Mouse (Mus musculus) CH12.LX (cell line): ENCODE measurements around the gene Ppp1r35. TPM values are rescaled to one million over a fixed set of nuclear protein-coding genes. Genes with fewer than 3 reads are reported as not detected.

Experiments
- DNase-seq: peaks from one replicate; pipeline ENCODE4 v3.0.0-alpha.2; 2013; ENCODE audit errors: extremely low read depth
- H3K27ac ChIP-seq: 2 replicates; pipeline ENCODE4 v1.5.1; 2012; ENCODE audit warnings: low read depth, mild to moderate bottlenecking, control low read depth, moderate library complexity; ENCODE audit not compliant: insufficient read depth
- H3K27me3 ChIP-seq: replicated peaks from 2 replicates; pipeline ENCODE3; 2012; ENCODE audit warnings: inconsistent platforms
- H3K36me3 ChIP-seq, 2 experiments: replicated peaks in 1 of 2; 2 replicates each; pipeline versions ENCODE3 to v1.6.1; 2012; ENCODE audit warnings: inconsistent platforms in 1 of 2, low read length in 1 of 2, mild to moderate bottlenecking in 1 of 2, mixed read lengths in 1 of 2, moderate library complexity in 1 of 2; ENCODE audit not compliant: control insufficient read depth in 1 of 2, insufficient read depth in 1 of 2
- H3K4me1 ChIP-seq, 2 experiments: 2 replicates each; pipeline ENCODE4 v1.6.1; 2012; ENCODE audit warnings: inconsistent platforms in 1 of 2, moderate library complexity in 1 of 2; ENCODE audit not compliant: insufficient read depth in 2 of 2, control insufficient read depth in 1 of 2
- H3K4me2 ChIP-seq: 2 replicates; pipeline ENCODE4 v1.6.1; 2012; ENCODE audit warnings: low read depth, mild to moderate bottlenecking, control low read depth; ENCODE audit not compliant: poor library complexity, insufficient read depth, severe bottlenecking
- H3K4me3 ChIP-seq, 3 experiments: fragments of 150-350 bp in 1 of 3; sonication (generic) in 1 of 3; replicated peaks in 1 of 3; 2 replicates each; pipeline versions ENCODE3 to v1.5.1; 2011 to 2012; ENCODE audit warnings: low read depth in 2 of 3, low read length in 2 of 3, mild to moderate bottlenecking in 2 of 3, moderate library complexity in 2 of 3, control low read depth in 1 of 3, improper control_type of control experiment in 1 of 3, inconsistent platforms in 1 of 3, mixed read lengths in 1 of 3; ENCODE audit not compliant: poor library complexity in 1 of 3
- H3K79me2 ChIP-seq: replicated peaks from 2 replicates; pipeline ENCODE4 v1.6.1; 2012; ENCODE audit warnings: mild to moderate bottlenecking, moderate library complexity; ENCODE audit not compliant: control insufficient read depth, poor library complexity, insufficient read depth, severe bottlenecking; ENCODE audit errors: extremely low read depth
- H3K9ac ChIP-seq: 2 replicates; pipeline ENCODE4 v1.6.1; 2012; ENCODE audit warnings: low read depth, mild to moderate bottlenecking, control low read depth, moderate library complexity; ENCODE audit not compliant: insufficient read depth
- H3K9me3 ChIP-seq: replicated peaks from 2 replicates; pipeline ENCODE3; 2012; ENCODE audit warnings: low read length, inconsistent platforms, mixed read lengths
- BHLHE40 ChIP-seq: IDR thresholded peaks from 2 replicates; pipeline ENCODE4 v1.6.1; 2011; ENCODE audit warnings: mild to moderate bottlenecking, low read depth, low read length, improper control_type of control experiment
- CHD1 ChIP-seq: IDR thresholded peaks from 2 replicates; pipeline ENCODE4 v1.6.1; 2012; ENCODE audit warnings: low read depth, low read length, improper control_type of control experiment, inconsistent platforms
- GABPA ChIP-seq: IDR thresholded peaks from 2 replicates; pipeline ENCODE4 v1.6.1; 2012; ENCODE audit warnings: low read depth, low read length, improper control_type of control experiment, inconsistent platforms; ENCODE audit not compliant: insufficient replicate concordance
- JUN ChIP-seq: IDR thresholded peaks from 2 replicates; pipeline ENCODE4 v1.6.1; 2011; ENCODE audit warnings: low read depth, mild to moderate bottlenecking, low read length, improper control_type of control experiment, moderate library complexity; ENCODE audit not compliant: insufficient read depth
- JUND ChIP-seq: conservative IDR thresholded peaks from 2 replicates; pipeline ENCODE4 v1.6.1; 2011; ENCODE audit warnings: low read depth, low read length, improper control_type of control experiment
- KAT2A ChIP-seq: IDR thresholded peaks from 2 replicates; pipeline ENCODE4 v1.6.1; 2012; ENCODE audit warnings: low read length, improper control_type of control experiment, inconsistent platforms; ENCODE audit not compliant: insufficient replicate concordance
- MAFK ChIP-seq: IDR thresholded peaks from 2 replicates; pipeline ENCODE4 v1.6.1; 2011; ENCODE audit warnings: low read length, improper control_type of control experiment; ENCODE audit not compliant: insufficient replicate concordance
- MEF2A ChIP-seq: IDR thresholded peaks from 2 replicates; pipeline ENCODE4 v1.6.1; 2014; ENCODE audit warnings: low read depth, mild to moderate bottlenecking, inconsistent platforms, low read length, improper control_type of control experiment, borderline replicate concordance
- NRF1 ChIP-seq: IDR thresholded peaks from 2 replicates; pipeline ENCODE4 v1.6.1; 2014; ENCODE audit warnings: low read depth, mild to moderate bottlenecking, inconsistent platforms, low read length, improper control_type of control experiment, moderate library complexity
- POLR2A ChIP-seq: IDR thresholded peaks from 2 replicates; pipeline ENCODE4 v1.6.1; 2011; ENCODE audit warnings: low read depth, mild to moderate bottlenecking, improper control_type of control experiment, low read length
- SMC3 ChIP-seq: IDR thresholded peaks from 2 replicates; pipeline ENCODE4 v1.6.1; 2011; ENCODE audit warnings: low read depth, low read length, improper control_type of control experiment
- TBP ChIP-seq: conservative IDR thresholded peaks from 2 replicates; pipeline ENCODE4 v1.6.1; 2011; ENCODE audit warnings: low read depth, low read length, improper control_type of control experiment
- USF1 ChIP-seq: IDR thresholded peaks from 2 replicates; pipeline ENCODE4 v1.6.1; 2014; ENCODE audit warnings: low read depth, mild to moderate bottlenecking, inconsistent platforms, low read length, improper control_type of control experiment
- USF2 ChIP-seq: conservative IDR thresholded peaks from 2 replicates; pipeline ENCODE4 v1.6.1; 2011; ENCODE audit warnings: low read depth, low read length, improper control_type of control experiment
- ZNF384 ChIP-seq: IDR thresholded peaks from 2 replicates; pipeline ENCODE4 v1.6.1; 2012; ENCODE audit warnings: low read depth, low read length, improper control_type of control experiment, inconsistent platforms
- dilution Hi-C: fragments of 300-500 bp; cut with MboI; formaldehyde crosslinking; loops from 2 replicates; pipeline ENCODE4 v1.14.3; 2020; ENCODE audit warnings: low sequenced_read_pairs; ENCODE audit not compliant: extremely low pct_unique_long_range_greater_than_20kb, extremely low pct_ligation_motif_present
- in situ Hi-C: fragments of 300-500 bp; cut with MboI; formaldehyde crosslinking; loops from 3 replicates; pipeline ENCODE4 v1.14.3; 2019; ENCODE audit warnings: low sequenced_read_pairs, low pct_ligation_motif_present, low pct_unique_long_range_greater_than_20kb, mixed read lengths
- polyA plus RNA-seq: library from polyadenylated mRNA; unstranded; fragments of >175 nt; gene quantifications from 2 replicates; pipeline ENCODE4 v1.2.1, GENCODE M21; 2012; ENCODE audit warnings: low read depth; ENCODE audit not compliant: insufficient read length
- total RNA-seq, 2 experiments: library from RNA; depleted of rRNA; stranded (reverse); fragments of 300-350 nt in 1 of 2; fragments of >200 nt in 1 of 2; gene quantifications; 2 replicates each; pipeline ENCODE4 v1.2.3; 2012 to 2014

Ppp1r35 gene
- total and polyA plus RNA-seq, 3 experiments = 17.3 to 34.6 (median 23.3) TPM

GRCm38 (mm10) chr5:137782776-137783522, 4.3 kb downstream of the Ppp1r35 start:
- no peak overlapping the region for H3K9ac ChIP-seq
- in situ Hi-C loops = no loop called here

GRCm38 (mm10) chr5:137783901-137784540, 5.4 kb downstream of the Ppp1r35 start:
- Histone ChIP-seq H3K4me1 (peaks cover 19 to 59% of the 10 kb centered on the region in 2 experiments), H3K4me2 (peak overlapping the region; percentile 61), H3K9ac (peak overlapping the region; percentile 99; the same call in 1 of the 2 replicates), H3K27me3 (no peaks in the 10 kb centered on the region), H3K27ac (no peak overlapping the region), H3K4me3 (peak overlapping the region in 2 of 3 experiments; percentile 67 to 76), H3K79me2 (peaks cover 39% of the 10 kb centered on the region), H3K36me3 (peaks cover 35 to 55% of the 10 kb centered on the region in 2 experiments), H3K9me3 (peaks cover 2% of the 10 kb centered on the region)
- in situ Hi-C loops = no loop called here
- dilution Hi-C loops = no loop called here
- no peak for TF ChIP-seq MEF2A
- no peak for TF ChIP-seq GABPA
- DNase-seq = no peak

More at GRCm38 (mm10) chr5:137782776-137783522, 4.3 kb downstream of the Ppp1r35 start:
- Histone ChIP-seq H3K27me3 (no peaks in the 10 kb centered on the region), H3K27ac (no peak overlapping the region), H3K4me1 (peaks cover 19 to 59% of the 10 kb centered on the region in 2 experiments), H3K36me3 (peaks cover 35 to 55% of the 10 kb centered on the region in 2 experiments), H3K4me3 (no peak overlapping the region), H3K4me2 (0 out of 2 replicates have a peak overlapping the region, but pooled peaks have one; percentile 61), H3K79me2 (peaks cover 39% of the 10 kb centered on the region), H3K9me3 (peaks cover under 1% of the 10 kb centered on the region)
- dilution Hi-C loops = no loop called here
- TF ChIP-seq JUND = no peak
- TF ChIP-seq SMC3 = no peak
- TF ChIP-seq MAFK = no peak
- TF ChIP-seq NRF1 = no peak
- TF ChIP-seq KAT2A = no peak
- TF ChIP-seq BHLHE40 = no peak
- no peak for TF ChIP-seq JUN
- TF ChIP-seq ZNF384 = no peak
- TF ChIP-seq TBP = no peak
- no peak for TF ChIP-seq USF2
- no peak; the same call in 1 of the 2 replicates for TF ChIP-seq POLR2A
- no peak for TF ChIP-seq CHD1
- no peak for TF ChIP-seq USF1
- no peak for DNase-seq
